Mouse (Mus musculus) C2C12 (cell line): Measurements from ENCODE around the gene Skil.

ENCODE experiments used
- CEBPB ChIP-seq: IDR thresholded peaks from one replicate; pipeline ENCODE4 v1.6.1; 2011; ENCODE audit warnings: low read depth, mild to moderate bottlenecking, control low read depth, moderate library complexity
- CTCF ChIP-seq: IDR thresholded peaks from one replicate; pipeline ENCODE4 v1.5.1; 2011; ENCODE audit not compliant: control insufficient read depth, insufficient read depth, insufficient read length
- FOSL1 ChIP-seq: IDR thresholded peaks from one replicate; pipeline ENCODE4 v1.8.0; 2011; ENCODE audit warnings: mild to moderate bottlenecking, low read length; ENCODE audit not compliant: poor library complexity, insufficient read depth, severe bottlenecking
- MAX ChIP-seq: IDR thresholded peaks from one replicate; pipeline ENCODE4 v1.6.1; 2011; ENCODE audit warnings: mild to moderate bottlenecking, control low read depth
- MYOD1 ChIP-seq: IDR thresholded peaks from one replicate; pipeline ENCODE4 v1.6.1; 2011; ENCODE audit warnings: low read depth; ENCODE audit not compliant: control insufficient read depth, insufficient read length
- MYOG ChIP-seq: IDR thresholded peaks from one replicate; pipeline ENCODE4 v1.6.1; 2011; ENCODE audit not compliant: control insufficient read depth, insufficient read length; ENCODE audit errors: extremely low read depth
- USF1 ChIP-seq: IDR thresholded peaks from one replicate; pipeline ENCODE4 v1.6.1; 2011; ENCODE audit warnings: low read depth, mild to moderate bottlenecking, control low read depth, moderate library complexity

- TF ChIP-seq CEBPB = no peak
- TF ChIP-seq FOSL1 = no peak
- TF ChIP-seq MAX = no peak
- TF ChIP-seq CTCF = no peak
- no peak for TF ChIP-seq MYOD1
- TF ChIP-seq USF1 = no peak
- no peak for TF ChIP-seq MYOG
Measured at GRCm38 (mm10) chr3:31100802-31101201, 5.9 kb downstream of the Skil start.
